Comparison of ENCODE assay signal across 27 mouse cellular contexts in the genomic region with DNA sequence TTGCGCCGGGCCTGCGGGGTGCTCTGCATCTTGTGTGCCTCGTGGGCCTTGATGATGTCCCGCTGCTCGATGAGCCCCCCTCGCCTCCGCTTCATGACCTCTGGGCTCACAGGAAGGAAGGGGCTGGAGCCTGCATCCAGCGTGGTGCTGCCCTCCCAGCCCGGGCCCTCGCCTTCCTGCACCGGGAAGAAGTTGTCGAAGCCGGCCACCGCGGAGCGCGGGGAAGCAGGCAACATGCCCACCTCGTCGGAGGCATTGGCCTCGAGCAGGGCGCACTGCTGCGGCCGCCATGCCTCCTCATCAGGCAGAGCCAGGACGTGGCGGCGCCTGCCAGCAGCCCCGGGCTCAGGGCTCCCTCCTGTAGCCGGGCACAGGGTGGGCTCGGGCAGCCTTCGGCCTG.
DNase-seq lines count a peak whose midpoint lies in the region; ATAC-seq and TF ChIP-seq lines count a peak whose summit lies in the region.
"Had no signal": no experiment of that assay in that cellular context is flagged by ENCODE, and none has a peak within 500 bp of the region (broad histone marks: within the 10 kb centered on the region; RNA-seq: fewer than 3 reads in every experiment).

No protein-coding gene starts in this region.

- 0 out of 2 replicates have a peak, but pooled peaks cover 3% of the 10 kb centered on the region for H3K4me1 ChIP-seq in E14TG2a.4 (replicated peaks; ENCODE audit: low read depth, low read length)
- H3K4me1 ChIP-seq: embryonic facial prominence, embryonic 12.5 days; hindbrain, embryonic 15.5 days; limb, embryonic 13.5 days; lung, embryonic 15.5 days; stomach, embryonic 15.5 days had no signal

- H3K9me3 ChIP-seq in E14TG2a.4 (ENCODE audit: low read length): peaks cover 13% of the 10 kb centered on the region
- H3K9me3 ChIP-seq: embryonic facial prominence, embryonic 12.5 days; heart, embryonic 13.5 days; hindbrain, embryonic 15.5 days; limb, embryonic 13.5 days; lung, embryonic 15.5 days; stomach, embryonic 15.5 days had no signal

- no peak for DNase-seq in cerebellum, adult 9-10 months
- DNase-seq in cerebellum, adult 18-20 months: peak; percentile 23 to 50
- DNase-seq in cerebellum, postnatal 25 days: peak; percentile 66 to 73
- DNase-seq in right cerebral cortex, adult 18-20 months: no peak
- no peak for DNase-seq in adipocyte (ENCODE audit: low spot score)
- DNase-seq: adrenal gland, adult 8-10 months; embryo, embryonic 11 days; gastrocnemius, adult 2 months; gastrocnemius, postnatal 36 days; heart, adult 2 months; heart, postnatal 10 days; kidney, adult 11 months; kidney, postnatal 14 days had no signal

- peak overlapping the region; percentile 67 for H3K4me3 ChIP-seq in E14TG2a.4 (replicated peaks; ENCODE audit: low read length)
- H3K4me3 ChIP-seq: embryonic facial prominence, embryonic 12.5 days; gastrocnemius, adult 2 months; heart, adult 2 months; heart, embryonic 13.5 days; hindbrain, embryonic 15.5 days; left cerebral cortex, adult 2 months; limb, embryonic 13.5 days; lung, embryonic 15.5 days; stomach, embryonic 15.5 days had no signal

- no peaks in the 10 kb centered on the region for H3K36me3 ChIP-seq in E14TG2a.4 (ENCODE audit: insufficient read depth, low read length)
- H3K36me3 ChIP-seq: embryonic facial prominence, embryonic 12.5 days; heart, embryonic 13.5 days; hindbrain, embryonic 15.5 days; limb, embryonic 13.5 days; lung, embryonic 15.5 days; stomach, embryonic 15.5 days had no signal

- ATAC-seq in cerebellum, adult (ENCODE audit: insufficient number of reproducible peaks, low FRiP score, low TSS enrichment): peak; percentile 26; the same call in 1 of the 2 replicates
- ATAC-seq: activated CD4-positive, CD25-positive, alpha-beta regulatory T cell, adult 4 months; forebrain, embryonic 14.5 days; inflammation-experienced regulatory T-cells, adult 6 months; midbrain, embryonic 16.5 days had no signal

- peaks cover 29% of the 10 kb centered on the region for H3K27me3 ChIP-seq in E14TG2a.4 (ENCODE audit: insufficient read depth, low read length)
- H3K27me3 ChIP-seq: CH12.LX; embryonic facial prominence, embryonic 12.5 days; heart, embryonic 13.5 days; hindbrain, embryonic 15.5 days; limb, embryonic 13.5 days; lung, embryonic 15.5 days; stomach, embryonic 15.5 days had no signal

- TF ChIP-seq CTCF in E14TG2a.4 (conservative IDR thresholded peaks at IDR 0.05; ENCODE audit: low read length): no peak

Comparison
In these comparisons a context has a peak if more than half of its experiments do, and no peak if none do; other contexts are left out.
1. DNase-seq: peak in cerebellum, adult 18-20 months (2 of 2) and cerebellum, postnatal 25 days (2 of 2); none in cerebellum, adult 9-10 months (single experiment), right cerebral cortex, adult 18-20 months (single experiment) and adipocyte (single experiment).